Mouse (Mus musculus) heart, adult 2 months (tissue): ENCODE data around the gene Gm3633. TPM values are rescaled to one million over a fixed set of nuclear protein-coding genes. Genes with fewer than 3 reads are reported as not detected.
"Not testable (repeated sequence)": the region's sequence is repeated elsewhere in the genome, so short reads cannot be mapped to it uniquely, and the experiment has no call there.

Experiments
- DNase-seq, 2 experiments: peaks; one replicate each; pipeline ENCODE4 v3.0.0; 2021
- H3K27ac ChIP-seq: fragments of 200-600 bp; 2 replicates; pipeline ENCODE4 v1.8.1; 2022
- H3K27me3 ChIP-seq: fragments of 200-500 bp; 2 replicates; pipeline ENCODE4 v1.6.1; 2012; ENCODE audit warnings: mild to moderate bottlenecking, low read length, inconsistent platforms, mixed read lengths; ENCODE audit not compliant: control insufficient read depth, insufficient read depth
- H3K36me3 ChIP-seq: fragments of 200-500 bp; 2 replicates; pipeline ENCODE4 v1.6.1; 2012; ENCODE audit warnings: low read length, inconsistent platforms; ENCODE audit not compliant: control insufficient read depth, insufficient read depth
- H3K4me1 ChIP-seq: fragments of 200-500 bp; 2 replicates; pipeline ENCODE4 v1.6.1; 2011; ENCODE audit warnings: low read length; ENCODE audit not compliant: control insufficient read depth, insufficient read depth
- H3K4me3 ChIP-seq: fragments of 200-600 bp; 2 replicates; pipeline ENCODE4 v1.8.1; 2022
- H3K79me2 ChIP-seq: fragments of 200-500 bp; replicated peaks from 2 replicates; pipeline ENCODE4 v1.6.1; 2012; ENCODE audit warnings: mild to moderate bottlenecking, inconsistent platforms, low read length, moderate library complexity, mixed read lengths; ENCODE audit not compliant: control insufficient read depth, insufficient read depth
- H3K9ac ChIP-seq: fragments of 200-500 bp; 2 replicates; pipeline ENCODE4 v1.6.1; 2012; ENCODE audit warnings: low read depth, mild to moderate bottlenecking, control low read depth, inconsistent platforms, low read length, mixed read lengths
- WGBS: fragments of 180-500 bp; shearing (Covaris S2); methylation state at CpG from one replicate; pipeline ENCODE4 v1.1.7; 2018; 5-methylcytosine and 5-hydroxymethylcytosine counted together
- intact Hi-C: fragments of 180-260 bp; cut with DNase I; formaldehyde crosslinking; loops from one replicate; pipeline ENCODE4 v1.15.1; 2025
- long read RNA-seq: library from polyadenylated mRNA; stranded (forward); transcript quantifications from one replicate; pipeline ENCODE4 v2.0.0, GENCODE M21; 2021
- microRNA-seq, 2 experiments: library from miRNA; unstranded; fragments of <30 nt; microRNA quantifications; one replicate each; pipeline ENCODE4 v1.2.0; 2021
- polyA plus RNA-seq: library from polyadenylated mRNA; depleted of rRNA; stranded (reverse); fragments of >200 nt; gene quantifications from 2 replicates; pipeline ENCODE4 v1.2.3, GENCODE M21; 2012; rRNA removed
- total RNA-seq, 2 experiments: library from RNA; stranded (reverse); gene quantifications; 2 replicates each; pipeline ENCODE4 v1.2.3; 2021

Gm3633 gene
- not detected for total RNA-seq
- not detected in 2 replicates for polyA plus RNA-seq
- long read RNA-seq, result 0 reads

GRCm38 (mm10) chr14:42641817-42642216, at the start of gene Gm3633:
Gene Gm3633, minus strand, starts transcription at chr14:42641917.
- H3K79me2 ChIP-seq, H3K4me3 ChIP-seq, H3K4me1 ChIP-seq, H3K27me3 ChIP-seq, H3K9ac ChIP-seq, intact Hi-C loops, H3K27ac ChIP-seq, H3K36me3 ChIP-seq, DNase-seq: not testable (repeated sequence)
- 100% methylated on average over 1 of the region's 2 CpGs for WGBS

GRCm38 (mm10) chr14:42655638-42656037, 13.9 kb upstream of the Gm3633 start, which contains the start of gene Gm10378:
Gene Gm10378, plus strand, starts transcription at chr14:42655938.
- DNase-seq, H3K4me3 ChIP-seq, H3K27me3 ChIP-seq, H3K9ac ChIP-seq, H3K4me1 ChIP-seq, intact Hi-C loops, H3K79me2 ChIP-seq, H3K36me3 ChIP-seq, H3K27ac ChIP-seq: not testable (repeated sequence)
- no CpG with 5 or more reads among the region's 1 CpGs for WGBS

GRCm38 (mm10) chr14:42599782-42600181, 41.9 kb downstream of the Gm3633 start, which contains the start of gene Gm17124:
Gene Gm17124, minus strand, starts transcription at chr14:42599882.
- H3K4me3 ChIP-seq, H3K27ac ChIP-seq, DNase-seq, H3K27me3 ChIP-seq, H3K36me3 ChIP-seq, H3K4me1 ChIP-seq, intact Hi-C loops, H3K9ac ChIP-seq, H3K79me2 ChIP-seq: not testable (repeated sequence)
- no CpG with 5 or more reads among the region's 3 CpGs for WGBS

Small RNAs within 50 kb of the gene (microRNA-seq; reads per million reads assigned to microRNA genes)
- gene Gm23620 (0 reads per million in 2 experiments), gene Gm25228 (0 reads per million in 2 experiments)

Other genes starting within 250 kb of the Gm3633 start
- gene Gm8005, start 202.2 kb downstream of the Gm3633 start, total RNA-seq, result not detected
- not detected in 2 replicates for gene Gm8005, start 202.2 kb downstream of the Gm3633 start, polyA plus RNA-seq
- not detected for gene Gm8011, start 178.0 kb downstream of the Gm3633 start, total RNA-seq
- not detected in 2 replicates for gene Gm8011, start 178.0 kb downstream of the Gm3633 start, polyA plus RNA-seq
- not detected for gene Gm8020, start 139.6 kb downstream of the Gm3633 start, total RNA-seq
- not detected in 2 replicates for gene Gm8020, start 139.6 kb downstream of the Gm3633 start, polyA plus RNA-seq
- gene Gm8024, start 117.6 kb downstream of the Gm3633 start, total RNA-seq, result not detected
- gene Gm8024, start 117.6 kb downstream of the Gm3633 start, polyA plus RNA-seq, result not detected in 2 replicates
- gene Gm17124, start 42.0 kb downstream of the Gm3633 start, total RNA-seq, result not detected
- gene Gm17124, start 42.0 kb downstream of the Gm3633 start, polyA plus RNA-seq, result not detected in 2 replicates
- gene Gm10378, start 14.0 kb upstream of the Gm3633 start, total RNA-seq, result not detected
- gene Gm10378, start 14.0 kb upstream of the Gm3633 start, polyA plus RNA-seq, result not detected in 2 replicates
- not detected for gene Gm3015, start 126.9 kb upstream of the Gm3633 start, total RNA-seq
- not detected in 2 replicates for gene Gm3015, start 126.9 kb upstream of the Gm3633 start, polyA plus RNA-seq
- not detected for gene Gm10377, start 156.1 kb upstream of the Gm3633 start, total RNA-seq
- not detected in 2 replicates for gene Gm10377, start 156.1 kb upstream of the Gm3633 start, polyA plus RNA-seq
- gene Gm21977, start 211.6 kb upstream of the Gm3633 start, total RNA-seq, result not detected
- gene Gm21977, start 211.6 kb upstream of the Gm3633 start, polyA plus RNA-seq, result not detected in 2 replicates